In genomic region chr1:173398323-173398970, GRCm38 (mm10) we compare ENCODE assay signal across 9 mouse cellular contexts. TPM values are rescaled to one million over a fixed set of nuclear protein-coding genes. Genes with fewer than 3 reads are reported as not detected.
DNase-seq lines count a peak whose midpoint lies in the region; ATAC-seq and TF ChIP-seq lines count a peak whose summit lies in the region.
"Had no signal": no experiment of that assay in that cellular context is flagged by ENCODE, and none has a peak within 500 bp of the region (broad histone marks: within the 10 kb centered on the region; RNA-seq: fewer than 3 reads in every experiment).

No protein-coding gene starts in this region.

- WGBS in heart, adult 2 months, result 20% methylated on average over 3 of the region's 3 CpGs
- WGBS in forebrain, embryonic 12.5 days, result 41% methylated on average over 3 of the region's 3 CpGs
- 38% methylated on average over 3 of the region's 3 CpGs for WGBS in midbrain, embryonic 12.5 days

- peak; percentile 73 for ATAC-seq in forebrain, embryonic 12.5 days (ENCODE audit: low FRiP score)
- ATAC-seq in midbrain, embryonic 12.5 days (ENCODE audit: low FRiP score, low read depth), result peak; percentile 76

- H3K4me1 ChIP-seq in heart, adult 2 months (ENCODE audit: control insufficient read depth, insufficient read depth, low read length), result no peaks in the 10 kb centered on the region
- H3K4me1 ChIP-seq in forebrain, embryonic 12.5 days, result no peaks in the 10 kb centered on the region
- H3K4me1 ChIP-seq in midbrain, embryonic 12.5 days, result no peaks in the 10 kb centered on the region
- H3K4me1 ChIP-seq: limb, embryonic 12.5 days had no signal

- no peaks in the 10 kb centered on the region for H3K9me3 ChIP-seq in forebrain, embryonic 12.5 days
- H3K9me3 ChIP-seq in midbrain, embryonic 12.5 days, result no peaks in the 10 kb centered on the region
- H3K9me3 ChIP-seq: limb, embryonic 12.5 days had no signal

- no peak overlapping the region for H3K4me2 ChIP-seq in forebrain, embryonic 12.5 days
- H3K4me2 ChIP-seq in midbrain, embryonic 12.5 days (replicated peaks), result no peak overlapping the region
- H3K4me2 ChIP-seq: limb, embryonic 12.5 days had no signal

- H3K9ac ChIP-seq in heart, adult 2 months (ENCODE audit: low read depth, low read length), result no peak overlapping the region
- no peak overlapping the region for H3K9ac ChIP-seq in forebrain, embryonic 12.5 days
- H3K9ac ChIP-seq in midbrain, embryonic 12.5 days (replicated peaks), result no peak overlapping the region
- H3K9ac ChIP-seq: limb, embryonic 12.5 days had no signal

- TF ChIP-seq EP300 in heart, adult 2 months (IDR thresholded peaks at IDR 0.05; ENCODE audit: insufficient read depth, low read depth, low read length), result no peak

- H3K27ac ChIP-seq in heart, adult 2 months, result no peak overlapping the region
- H3K27ac ChIP-seq in forebrain, embryonic 12.5 days, result no peak overlapping the region
- no peak overlapping the region for H3K27ac ChIP-seq in midbrain, embryonic 12.5 days (replicated peaks)
- H3K27ac ChIP-seq: limb, embryonic 12.5 days had no signal

- H3K36me3 ChIP-seq in heart, adult 2 months (ENCODE audit: control insufficient read depth, insufficient read depth, low read length), result no peaks in the 10 kb centered on the region
- H3K36me3 ChIP-seq in forebrain, embryonic 12.5 days (replicated peaks), result no peaks in the 10 kb centered on the region
- no peaks in the 10 kb centered on the region for H3K36me3 ChIP-seq in midbrain, embryonic 12.5 days
- H3K36me3 ChIP-seq: limb, embryonic 12.5 days had no signal

- H3K27me3 ChIP-seq in heart, adult 2 months (ENCODE audit: control insufficient read depth, insufficient read depth, low read length), result no peaks in the 10 kb centered on the region
- H3K27me3 ChIP-seq in forebrain, embryonic 12.5 days, result no peaks in the 10 kb centered on the region
- no peaks in the 10 kb centered on the region for H3K27me3 ChIP-seq in midbrain, embryonic 12.5 days
- H3K27me3 ChIP-seq: limb, embryonic 12.5 days had no signal

- DNase-seq in heart, adult 2 months, result peak; percentile 29 to 70
- DNase-seq in heart, postnatal 25 days (ENCODE audit: low spot score), result no peak
- peak; percentile 69 for DNase-seq in c-Kit-positive CD71-positive TER-119-positive erythroid progenitor cells, embryonic 14.5 days (ENCODE audit: low spot score)
- peak; percentile 86 for DNase-seq in induced T-regulatory cell, adult 2 months (ENCODE audit: low read depth)
- DNase-seq in left cerebral cortex, postnatal 36 days (ENCODE audit: low spot score in 2 of 2), result peak; percentile 46 to 74
- peak; percentile 5 for DNase-seq in skeletal muscle tissue, adult 2 months (ENCODE audit: low read depth, low spot score)

- intact Hi-C loops in heart, adult 2 months (cut with DNase I), result loop anchor here (1.0 to 10.0 kb wide), 4 partner anchors 59 to 990 kb away; partner anchors contain the start of gene Dusp23
- intact Hi-C loops in heart, postnatal 25 days (cut with DNase I), result loop anchor here (2.0 kb wide), 3 partner anchors 60 to 990 kb away; no protein-coding TSS in a partner anchor
- intact Hi-C loops in left cerebral cortex, postnatal 36 days (cut with DNase I), result loop anchor here (5.0 kb wide), 2 partner anchors 76 to 871 kb away; no protein-coding TSS in a partner anchor

- TF ChIP-seq CTCF in heart, adult 2 months (IDR thresholded peaks at IDR 0.05), result peak; percentile 78

- H3K4me3 ChIP-seq in heart, adult 2 months, result no peak overlapping the region
- H3K4me3 ChIP-seq in forebrain, embryonic 12.5 days (replicated peaks), result no peak overlapping the region
- no peak overlapping the region for H3K4me3 ChIP-seq in midbrain, embryonic 12.5 days
- H3K4me3 ChIP-seq: limb, embryonic 12.5 days had no signal

- no peak for TF ChIP-seq POLR2A in heart, adult 2 months (IDR thresholded peaks at IDR 0.05; ENCODE audit: insufficient read depth, low read depth, low read length)

- no peaks in the 10 kb centered on the region for H3K79me2 ChIP-seq in heart, adult 2 months (replicated peaks; ENCODE audit: control insufficient read depth, insufficient read depth, low read length)

RNA-seq across cellular contexts. Expression of gene Cadm3, which starts 31.0 kb away (rescaled TPM):
- total RNA-seq in heart, adult 2 months (2021), result 1 to 10 TPM; 1.6 to 2.6 TPM
- 4.1 and 8.1 TPM in 2 replicates for polyA plus RNA-seq in heart, adult 2 months (2012; rRNA removed)
- total RNA-seq in heart, postnatal 25 days (2021), result 1 to 10 TPM; 2.2 to 3.1 TPM
- 12.6 and 22.2 TPM in 2 replicates for polyA plus RNA-seq in forebrain, embryonic 12.5 days (2016; fragmentation: Nextera tagmentation; extraction: Ambion mirVana)
- 100 to 1,000 TPM; 437 to 444 TPM for total RNA-seq in left cerebral cortex, postnatal 36 days (2021)
- polyA plus RNA-seq in midbrain, embryonic 12.5 days (2016; fragmentation: Nextera tagmentation; extraction: Ambion mirVana), result 21.6 and 22.8 TPM in 2 replicates

RNA-seq across cellular contexts. Expression of gene Aim2, which starts 47.8 kb away (rescaled TPM):
- total RNA-seq in heart, adult 2 months (2021), result 1 to 10 TPM; 1.1 to 1.4 TPM
- 0.82 and 1.4 TPM in 2 replicates for polyA plus RNA-seq in heart, adult 2 months (2012; rRNA removed)
- total RNA-seq in heart, postnatal 25 days (2021), result 1 to 10 TPM; 1.2 to 1.6 TPM
- polyA plus RNA-seq in forebrain, embryonic 12.5 days (2016; fragmentation: Nextera tagmentation; extraction: Ambion mirVana), result 6.9 and 7.5 TPM in 2 replicates
- total RNA-seq in left cerebral cortex, postnatal 36 days (2021), result 1 to 10 TPM; 1.3 to 2.5 TPM
- 6.4 and 7.0 TPM in 2 replicates for polyA plus RNA-seq in midbrain, embryonic 12.5 days (2016; fragmentation: Nextera tagmentation; extraction: Ambion mirVana)

Comparison
In these comparisons a context has a peak if more than half of its experiments do, and no peak if none do; other contexts are left out.
1. RNA of gene Cadm3, which starts 31.0 kb away (total RNA-seq): 437 to 444 TPM in left cerebral cortex, postnatal 36 days; 2.2 to 3.1 TPM in heart, postnatal 25 days and 1.6 to 2.6 TPM in heart, adult 2 months; every median in the first group is over 100 times any median in the second.